Mouse (Mus musculus) hindbrain, embryonic 15.5 days (tissue): ENCODE measurements around the gene Ubox5. TPM values are rescaled to one million over a fixed set of nuclear protein-coding genes. Genes with fewer than 3 reads are reported as not detected.

Experiments
- polyA plus RNA-seq: library from polyadenylated mRNA; unstranded; fragments of >200 nt; fragmentation: Nextera tagmentation; extraction: Ambion mirVana; gene quantifications from 2 replicates; pipeline ENCODE4 v1.2.1, GENCODE M21; 2015

The Ubox5 gene
- polyA plus RNA-seq, 1 experiment from 2014 or later: 10.0 TPM

Other genes starting within 250 kb of the Ubox5 start
- 29.0 and 32.6 TPM in 2 replicates for gene Cpxm1, start 232.5 kb downstream of the Ubox5 start, polyA plus RNA-seq
- gene Gm28372, start 224.8 kb downstream of the Ubox5 start, polyA plus RNA-seq: 0.12 and 0.26 TPM in 2 replicates
- gene 1700020A23Rik, start 224.8 kb downstream of the Ubox5 start, polyA plus RNA-seq: 0.38 and 0.97 TPM in 2 replicates
- 0.36 TPM in 1 of 2 replicates, not detected in the other for gene Tmem239, start 223.6 kb downstream of the Ubox5 start, polyA plus RNA-seq
- gene Vps16, start 205.7 kb downstream of the Ubox5 start, polyA plus RNA-seq: 102 and 105 TPM in 2 replicates
- 12.5 and 13.2 TPM in 2 replicates for gene Pced1a, start 205.3 kb downstream of the Ubox5 start, polyA plus RNA-seq
- 133 and 145 TPM in 2 replicates for gene Ptpra, start 179.8 kb downstream of the Ubox5 start, polyA plus RNA-seq
- 100 and 106 TPM in 2 replicates for gene Mrps26, start 66.3 kb downstream of the Ubox5 start, polyA plus RNA-seq
- 0.42 TPM in 1 of 2 replicates, not detected in the other for gene Oxt, start 53.9 kb downstream of the Ubox5 start, polyA plus RNA-seq
- not detected in 2 replicates for gene Avp, start 47.5 kb downstream of the Ubox5 start, polyA plus RNA-seq
- 9.5 and 11.4 TPM in 2 replicates for gene Fastkd5, start within 50 bp of the Ubox5 start, polyA plus RNA-seq
- gene Lzts3, start 12.8 kb upstream of the Ubox5 start, polyA plus RNA-seq: 17.9 and 19.8 TPM in 2 replicates
- 66.6 and 72.6 TPM in 2 replicates for gene Ddrgk1, start 34.6 kb upstream of the Ubox5 start, polyA plus RNA-seq
- gene Itpa, start 37.6 kb upstream of the Ubox5 start, polyA plus RNA-seq: 123 and 125 TPM in 2 replicates
- 0.52 and 0.64 TPM in 2 replicates for gene Slc4a11, start 67.5 kb upstream of the Ubox5 start, polyA plus RNA-seq